17 mouse cellular contexts compared by ENCODE assay signal in genomic region chr2:75828931-75829610, GRCm38 (mm10). TPM values are rescaled to one million over a fixed set of nuclear protein-coding genes. Genes with fewer than 3 reads are reported as not detected.
DNase-seq lines count a peak whose midpoint lies in the region; ATAC-seq and TF ChIP-seq lines count a peak whose summit lies in the region.
"Had no signal": no experiment of that assay in that cellular context is flagged by ENCODE, and none has a peak within 500 bp of the region (broad histone marks: within the 10 kb centered on the region; RNA-seq: fewer than 3 reads in every experiment).

No protein-coding gene starts in this region.

- 65% methylated on average over 8 of the region's 8 CpGs for WGBS in heart, embryonic 11.5 days (ENCODE audit: insufficient replicate concordance)
- whole genome bisulfite sequencing in liver, adult 2 months, result 70% methylated on average over 8 of the region's 8 CpGs
- 44% methylated on average over 8 of the region's 8 CpGs for WGBS in liver, embryonic 11.5 days
- WGBS in heart, embryonic 16.5 days, result 67% methylated on average over 8 of the region's 8 CpGs
- WGBS in hindbrain, embryonic 14.5 days, result 90% methylated on average over 8 of the region's 8 CpGs

- H3K4me1 ChIP-seq in heart, embryonic 11.5 days (ENCODE audit: control insufficient read depth, insufficient read depth, low read length), result peaks cover 9% of the 10 kb centered on the region
- H3K4me1 ChIP-seq in liver, adult 2 months (ENCODE audit: control insufficient read depth, insufficient read depth, low read length), result no peaks in the 10 kb centered on the region
- peaks cover 15% of the 10 kb centered on the region for H3K4me1 ChIP-seq in liver, embryonic 11.5 days (replicated peaks; ENCODE audit: control insufficient read depth, insufficient read depth, low read length)
- peaks cover 14% of the 10 kb centered on the region for H3K4me1 ChIP-seq in heart, embryonic 16.5 days (ENCODE audit: control insufficient read depth, insufficient read depth, low read length)
- peaks cover 15% of the 10 kb centered on the region for H3K4me1 ChIP-seq in hindbrain, embryonic 14.5 days (replicated peaks; ENCODE audit: control insufficient read depth, insufficient read depth, low read length)

- peak; percentile 95 for DNase-seq in heart, adult 11 months
- peak; percentile 39 for DNase-seq in liver, adult 2 months (ENCODE audit: extremely low read depth, low read depth, low spot score)
- no peak for DNase-seq in liver, embryonic 11.5 days (ENCODE audit: low spot score)
- DNase-seq in skeletal muscle tissue, adult 2 months (ENCODE audit: low read depth, low spot score), result peak; percentile 27
- DNase-seq in thymus, postnatal 10 days (ENCODE audit: low spot score in 2 of 2), result no peak
- no peak for DNase-seq in hindbrain, embryonic 14.5 days (ENCODE audit: low spot score)
- DNase-seq: adrenal gland, postnatal 25 days; cerebellum, postnatal 10 days; right cerebral cortex, postnatal 14 days; thymus, postnatal 14 days had no signal

- H3K4me2 ChIP-seq in heart, embryonic 11.5 days, result no peak overlapping the region
- no peak overlapping the region for H3K4me2 ChIP-seq in liver, embryonic 11.5 days
- H3K4me2 ChIP-seq in heart, embryonic 16.5 days (ENCODE audit: low read depth, low read length), result no peak overlapping the region
- H3K4me2 ChIP-seq in hindbrain, embryonic 14.5 days (replicated peaks), result no peak overlapping the region
- H3K4me2 ChIP-seq: heart, embryonic 15.5 days; kidney, embryonic 15.5 days; neural tube, embryonic 13.5 days had no signal

- ATAC-seq in heart, embryonic 11.5 days (replicated peaks; ENCODE audit: insufficient number of reproducible peaks, low FRiP score, low TSS enrichment), result no peak
- ATAC-seq in liver, embryonic 11.5 days (replicated peaks; ENCODE audit: low FRiP score), result no peak
- no peak for ATAC-seq in heart, embryonic 16.5 days (replicated peaks; ENCODE audit: extremely low read depth, insufficient read depth, low FRiP score)
- ATAC-seq in hindbrain, embryonic 14.5 days (ENCODE audit: low FRiP score), result no peak
- ATAC-seq: Patski had no signal

- TF ChIP-seq POLR2A in liver, adult 2 months (IDR thresholded peaks at IDR 0.05; ENCODE audit: extremely low read depth, insufficient read depth, low read length), result no peak

- H3K79me2 ChIP-seq in liver, adult 2 months (ENCODE audit: control insufficient read depth, insufficient read depth, low read length), result peaks cover 6% of the 10 kb centered on the region; the same call in 1 of the 2 replicates

- H3K27me3 ChIP-seq in heart, embryonic 11.5 days (ENCODE audit: control insufficient read depth, insufficient read depth, low read length), result no peaks in the 10 kb centered on the region
- no peaks in the 10 kb centered on the region for H3K27me3 ChIP-seq in liver, adult 2 months (ENCODE audit: control insufficient read depth, insufficient read depth, low read length)
- no peaks in the 10 kb centered on the region for H3K27me3 ChIP-seq in liver, embryonic 11.5 days (replicated peaks; ENCODE audit: control insufficient read depth, insufficient read depth, low read length)
- H3K27me3 ChIP-seq in heart, embryonic 16.5 days (ENCODE audit: control insufficient read depth, insufficient read depth, low read length), result no peaks in the 10 kb centered on the region
- H3K27me3 ChIP-seq in hindbrain, embryonic 14.5 days (ENCODE audit: control insufficient read depth, insufficient read depth, low read length), result no peaks in the 10 kb centered on the region
- H3K27me3 ChIP-seq: heart, embryonic 15.5 days; kidney, embryonic 15.5 days; neural tube, embryonic 13.5 days; Patski had no signal

- no peak for TF ChIP-seq CTCF in liver, adult 2 months (IDR thresholded peaks at IDR 0.05; ENCODE audit: low read depth, low read length)

- no peaks in the 10 kb centered on the region for H3K9me3 ChIP-seq in heart, embryonic 11.5 days (replicated peaks; ENCODE audit: control insufficient read depth, low read length)
- no peaks in the 10 kb centered on the region for H3K9me3 ChIP-seq in liver, embryonic 11.5 days (ENCODE audit: control insufficient read depth, low read length)
- H3K9me3 ChIP-seq in heart, embryonic 16.5 days (replicated peaks; ENCODE audit: control insufficient read depth, low read length), result no peaks in the 10 kb centered on the region
- H3K9me3 ChIP-seq in hindbrain, embryonic 14.5 days (ENCODE audit: control insufficient read depth, low read length), result no peaks in the 10 kb centered on the region
- H3K9me3 ChIP-seq: heart, embryonic 15.5 days; kidney, embryonic 15.5 days; midbrain, embryonic 10.5 days; neural tube, embryonic 13.5 days had no signal

- no peak overlapping the region for H3K9ac ChIP-seq in heart, embryonic 11.5 days (ENCODE audit: low read depth, low read length)
- H3K9ac ChIP-seq in liver, adult 2 months (ENCODE audit: low read depth, low read length), result no peak overlapping the region
- no peak overlapping the region for H3K9ac ChIP-seq in liver, embryonic 11.5 days (ENCODE audit: low read depth, low read length)
- H3K9ac ChIP-seq in heart, embryonic 16.5 days (ENCODE audit: low read length), result 0 out of 2 replicates have a peak overlapping the region, but pooled peaks have one; percentile 9
- H3K9ac ChIP-seq in hindbrain, embryonic 14.5 days, result no peak overlapping the region
- H3K9ac ChIP-seq: heart, embryonic 15.5 days; kidney, embryonic 15.5 days; neural tube, embryonic 13.5 days had no signal

- no peaks in the 10 kb centered on the region for H3K36me3 ChIP-seq in heart, embryonic 11.5 days (ENCODE audit: control insufficient read depth, insufficient read depth, low read length)
- H3K36me3 ChIP-seq in liver, adult 2 months (ENCODE audit: control insufficient read depth, insufficient read depth, low read length), result no peaks in the 10 kb centered on the region
- H3K36me3 ChIP-seq in liver, embryonic 11.5 days (ENCODE audit: control insufficient read depth, insufficient read depth, low read length), result no peaks in the 10 kb centered on the region
- no peaks in the 10 kb centered on the region for H3K36me3 ChIP-seq in heart, embryonic 16.5 days (ENCODE audit: control insufficient read depth, insufficient read depth)
- no peaks in the 10 kb centered on the region for H3K36me3 ChIP-seq in hindbrain, embryonic 14.5 days (replicated peaks; ENCODE audit: control insufficient read depth, insufficient read depth)
- H3K36me3 ChIP-seq: heart, embryonic 15.5 days; kidney, embryonic 15.5 days; midbrain, embryonic 10.5 days; neural tube, embryonic 13.5 days had no signal

- no peak overlapping the region for H3K27ac ChIP-seq in heart, embryonic 11.5 days (ENCODE audit: low read depth, low read length)
- peak overlapping the region; percentile 54; the same call in 1 of the 2 replicates for H3K27ac ChIP-seq in liver, adult 2 months (replicated peaks; ENCODE audit: insufficient read depth, low read depth, low read length)
- H3K27ac ChIP-seq in liver, embryonic 11.5 days (ENCODE audit: low read depth, low read length), result no peak overlapping the region
- no peak overlapping the region for H3K27ac ChIP-seq in heart, embryonic 16.5 days (ENCODE audit: low read length)
- H3K27ac ChIP-seq in hindbrain, embryonic 14.5 days, result no peak overlapping the region
- H3K27ac ChIP-seq: heart, embryonic 15.5 days; kidney, embryonic 15.5 days; midbrain, embryonic 10.5 days; neural tube, embryonic 13.5 days had no signal

- H3K4me3 ChIP-seq in heart, embryonic 11.5 days (ENCODE audit: low read depth, low read length), result no peak overlapping the region
- no peak overlapping the region for H3K4me3 ChIP-seq in liver, adult 2 months (ENCODE audit: insufficient read depth, low read depth, low read length)
- H3K4me3 ChIP-seq in liver, embryonic 11.5 days (ENCODE audit: low read depth, low read length), result no peak overlapping the region
- no peak overlapping the region for H3K4me3 ChIP-seq in heart, embryonic 16.5 days (ENCODE audit: low read length)
- no peak overlapping the region for H3K4me3 ChIP-seq in hindbrain, embryonic 14.5 days (replicated peaks; ENCODE audit: low read length)
- H3K4me3 ChIP-seq: heart, embryonic 15.5 days; kidney, embryonic 15.5 days; midbrain, embryonic 10.5 days; neural tube, embryonic 13.5 days had no signal

RNA-seq across cellular contexts. Expression of gene Agps, which starts 2.9 kb away (rescaled TPM):
- polyA plus RNA-seq in heart, embryonic 11.5 days (2014; fragmentation: Nextera tagmentation; extraction: Ambion mirVana), result 29.2 and 41.2 TPM in 2 replicates
- 10.6 and 10.9 TPM in 2 replicates for total RNA-seq in liver, adult 2 months (2014; rRNA removed)
- 1.3 and 1.6 TPM in 2 replicates for polyA plus RNA-seq in liver, adult 2 months (2012; rRNA removed)
- 38.2 and 40.0 TPM in 2 replicates for polyA plus RNA-seq in liver, embryonic 11.5 days (2014; fragmentation: Nextera tagmentation; extraction: Ambion mirVana)
- 24.1 and 24.7 TPM in 2 replicates for polyA plus RNA-seq in heart, embryonic 16.5 days (2015; fragmentation: Nextera tagmentation; extraction: Ambion mirVana)
- 41.5 and 44.4 TPM in 2 replicates for polyA plus RNA-seq in hindbrain, embryonic 14.5 days (2014; fragmentation: Nextera tagmentation; extraction: Ambion mirVana)

Comparison
In these comparisons a context has a peak if more than half of its experiments do, and no peak if none do; other contexts are left out.
1. DNase-seq: peak in heart, adult 11 months (single experiment), liver, adult 2 months (single experiment) and skeletal muscle tissue, adult 2 months (single experiment); none in liver, embryonic 11.5 days (single experiment), thymus, postnatal 10 days (0 of 2) and hindbrain, embryonic 14.5 days (single experiment).